Mouse (Mus musculus) urinary bladder, postnatal 36 days (tissue): ENCODE data around the gene Gm20388.

Source experiments
- DNase-seq, 2 experiments: peaks; one replicate each; pipeline ENCODE4 v3.0.0; 2022; ENCODE audit warnings: low spot score in 2 of 2, mixed read lengths in 1 of 2

The Gm20388 gene

DNA sequence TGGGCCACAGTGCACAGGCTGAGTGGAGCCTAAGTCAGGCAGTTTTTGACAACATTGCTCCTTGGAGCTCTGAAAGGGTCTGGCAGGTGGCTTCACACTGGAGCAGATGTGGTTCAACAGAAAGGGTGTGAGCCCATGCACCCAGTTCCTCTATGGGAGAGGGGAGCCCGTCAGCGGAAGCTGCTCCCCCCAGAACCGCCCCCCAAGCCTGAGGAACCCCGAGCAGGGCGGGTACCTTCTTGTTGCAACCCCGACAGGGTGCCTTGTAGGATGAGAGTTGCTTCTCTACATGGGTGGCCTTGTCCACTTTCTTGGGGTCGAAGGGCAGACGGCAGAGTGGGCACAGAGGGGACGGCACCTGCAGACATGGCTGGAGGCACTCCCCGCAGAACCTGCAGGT lies 2559.3 kb downstream of the Gm20388 start:
- DNase-seq: no peak

- DNase-seq: no peak
These were observed 2560.1 kb downstream of the Gm20388 start for GRCm38 (mm10) chr8:122470691-122471090.

- no peak for DNase-seq
These were observed 2563.3 kb downstream of the Gm20388 start for GRCm38 (mm10) chr8:122473911-122474421.

DNA sequence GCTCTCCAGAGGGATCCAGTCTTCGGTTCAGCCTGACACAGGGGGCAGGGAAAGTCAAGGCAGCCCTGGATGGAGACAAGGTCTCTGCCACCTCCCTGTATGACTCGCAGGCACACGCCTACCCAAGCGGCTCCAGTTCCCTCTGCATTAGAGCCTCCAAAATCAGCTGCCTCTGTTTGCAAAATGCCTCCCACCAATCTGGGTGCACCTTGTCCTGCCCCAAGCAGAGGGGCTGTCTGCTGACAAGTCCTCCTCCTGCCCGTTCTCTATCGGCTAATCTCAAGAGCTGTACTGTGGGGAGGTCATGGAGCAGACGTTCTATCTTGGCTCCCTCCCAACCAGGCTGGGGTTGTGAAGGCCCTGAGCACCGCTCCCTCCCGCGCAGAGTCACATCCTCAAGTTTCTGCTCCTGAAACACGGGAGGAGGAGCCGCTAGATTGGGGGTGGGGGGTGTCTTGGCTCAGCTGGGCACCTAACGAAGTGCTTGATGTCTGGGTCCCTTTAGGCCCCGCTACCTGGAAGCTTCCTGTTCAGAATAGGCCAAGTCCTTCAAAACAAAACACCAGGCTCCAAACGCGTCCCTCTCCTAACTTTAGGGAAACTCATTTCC lies 2564.4 kb downstream of the Gm20388 start:
- peak in 1 of 2 experiments; percentile 35 for DNase-seq

GRCm38 (mm10) chr8:122475580-122476320 lies 2565.1 kb downstream of the Gm20388 start, which contains the start of the genes Rnf166 and Ctu2:
Rnf166 (minus strand) TSS chr8:122476064.
Ctu2 (plus strand) TSS chr8:122476143.
- peak; percentile 87 to 89 for DNase-seq

GRCm38 (mm10) chr8:122482448-122482847 lies 2571.8 kb downstream of the Gm20388 start:
- DNase-seq: no peak

DNA sequence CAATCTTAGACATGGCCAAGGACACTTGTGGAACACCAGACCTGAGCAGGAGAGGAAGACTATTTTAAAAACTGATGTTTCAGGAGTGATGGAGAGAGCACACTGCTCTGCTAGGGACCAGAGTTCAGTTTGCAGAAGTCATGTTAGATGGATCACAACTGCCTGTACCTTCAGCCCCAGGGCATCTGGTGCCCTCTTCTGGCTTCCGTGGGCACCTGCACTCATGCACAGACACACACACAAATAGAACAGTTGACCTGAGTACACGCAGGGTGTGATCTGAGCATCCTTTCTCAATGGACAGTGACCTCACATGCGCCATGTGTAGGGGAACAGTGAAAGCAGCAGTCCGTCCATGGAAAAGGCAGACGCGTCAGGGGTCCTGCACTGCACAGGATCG lies 2573.2 kb downstream of the Gm20388 start:
- DNase-seq: no peak

- no peak for DNase-seq
These were observed 2574.2 kb downstream of the Gm20388 start for GRCm38 (mm10) chr8:122484831-122485230.

DNA sequence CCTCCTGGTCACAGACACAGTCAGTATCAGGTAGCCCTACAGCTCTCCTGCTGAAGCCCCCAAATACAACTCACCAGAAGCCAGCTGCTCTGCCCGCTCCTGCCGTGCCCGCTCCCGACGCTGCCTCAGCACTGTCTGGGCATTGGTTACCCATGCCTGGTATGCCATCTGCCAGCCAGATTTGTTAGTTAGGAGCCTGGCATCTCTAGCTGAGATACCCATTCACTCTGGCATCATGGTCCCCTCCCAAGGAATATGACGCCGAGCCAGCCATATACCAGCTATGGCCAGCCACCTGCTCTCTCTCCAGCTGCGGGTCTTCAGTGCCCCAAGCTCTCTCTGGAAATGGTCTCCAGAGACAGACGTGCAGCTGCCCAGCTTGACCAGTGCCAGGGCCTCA lies 2577.7 kb downstream of the Gm20388 start:
- no peak for DNase-seq

DNA sequence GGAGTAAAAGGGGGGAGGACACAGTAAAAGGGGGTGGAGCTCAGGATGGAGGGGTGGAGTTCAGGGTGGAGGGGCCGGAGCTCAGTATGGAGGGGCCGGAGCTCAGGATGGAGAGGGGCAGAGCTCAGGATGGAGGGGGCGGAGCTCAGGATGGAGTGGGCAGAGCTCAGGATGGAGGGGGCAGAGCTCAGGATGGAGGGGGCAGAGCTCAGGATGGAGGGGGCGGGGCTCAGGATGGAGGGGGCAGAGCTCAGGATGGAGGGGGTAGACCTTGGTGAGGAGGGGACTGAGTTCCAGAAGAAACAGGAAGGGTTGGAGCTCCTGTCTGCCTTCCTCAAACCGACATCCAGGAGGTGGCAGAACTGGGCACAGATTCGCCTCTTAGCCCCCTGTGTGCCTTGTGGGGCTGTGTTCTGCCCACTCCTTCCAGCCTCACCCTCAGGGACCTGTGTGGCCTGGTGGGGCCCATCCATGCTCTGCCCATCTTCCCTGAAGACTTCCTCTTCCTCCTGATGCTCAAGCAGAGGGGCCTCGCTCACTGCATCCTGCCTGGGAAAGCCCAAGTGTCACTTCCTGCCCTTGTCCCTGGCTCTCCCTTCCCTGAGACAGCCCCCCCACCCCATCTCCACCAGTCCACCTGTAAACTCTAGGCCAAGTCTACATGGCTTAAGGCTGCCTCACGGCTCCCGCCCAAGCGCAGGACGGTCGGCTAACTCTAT lies 2586.5 kb downstream of the Gm20388 start:
- no peak for DNase-seq

GRCm38 (mm10) chr8:122497912-122498311 lies 2587.3 kb downstream of the Gm20388 start:
- DNase-seq: no peak

GRCm38 (mm10) chr8:122500856-122501255 lies 2590.2 kb downstream of the Gm20388 start:
- peak; percentile 64 to 79 for DNase-seq

GRCm38 (mm10) chr8:122511552-122511951 lies 2600.9 kb downstream of the Gm20388 start:
- peak; percentile 45 to 54 for DNase-seq

DNA sequence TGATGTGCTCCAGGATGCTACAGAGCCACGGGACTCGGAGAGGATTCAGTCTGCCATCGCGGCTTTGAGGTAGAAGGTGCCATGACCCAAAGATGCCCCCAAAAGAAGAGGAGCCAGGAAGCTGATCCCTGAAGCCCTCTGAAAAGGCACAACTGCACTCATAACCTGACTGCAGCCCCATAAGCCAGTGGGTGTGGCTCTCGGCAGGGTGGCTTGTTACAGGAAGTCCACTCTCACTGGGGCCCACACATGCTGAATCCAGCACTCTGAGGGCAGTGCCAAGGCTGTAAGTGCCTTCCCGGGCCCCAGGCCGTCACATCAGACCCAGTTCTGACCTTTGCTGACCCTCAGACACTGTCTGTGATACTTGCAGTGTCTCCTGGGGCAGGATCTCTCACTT lies 2601.8 kb downstream of the Gm20388 start:
- no peak for DNase-seq

GRCm38 (mm10) chr8:122515699-122516098 lies 2605.1 kb downstream of the Gm20388 start:
- no peak for DNase-seq

- no peak for DNase-seq
These were observed 2607.0 kb downstream of the Gm20388 start for GRCm38 (mm10) chr8:122517541-122518190.

GRCm38 (mm10) chr8:122520611-122521010 lies 2610.0 kb downstream of the Gm20388 start:
- no peak for DNase-seq

- DNase-seq: peak; percentile 60 to 70
These were observed 2612.4 kb downstream of the Gm20388 start for GRCm38 (mm10) chr8:122522796-122523651.

GRCm38 (mm10) chr8:122523652-122524360 lies 2613.2 kb downstream of the Gm20388 start:
- peak in 1 of 2 experiments; percentile 51 for DNase-seq

GRCm38 (mm10) chr8:122524506-122524905 lies 2613.9 kb downstream of the Gm20388 start:
- DNase-seq: peak in 1 of 2 experiments; percentile 31
